Mouse (Mus musculus): ENCODE data around the gene Trhr2.

GRCm38 (mm10) chr8:122316402-122316801, 44.1 kb downstream of the Trhr2 start:
- TF ChIP-seq CTCF (IDR thresholded peaks at IDR 0.05; ENCODE audit: control insufficient read depth, insufficient read depth, insufficient replicate concordance, low read depth, low read length) = no peak
- no peak for TF ChIP-seq POLR2A (IDR thresholded peaks at IDR 0.05; ENCODE audit: control insufficient read depth, low read depth, low read length)
